10 mouse cellular contexts compared by ENCODE assay signal in the genomic region with DNA sequence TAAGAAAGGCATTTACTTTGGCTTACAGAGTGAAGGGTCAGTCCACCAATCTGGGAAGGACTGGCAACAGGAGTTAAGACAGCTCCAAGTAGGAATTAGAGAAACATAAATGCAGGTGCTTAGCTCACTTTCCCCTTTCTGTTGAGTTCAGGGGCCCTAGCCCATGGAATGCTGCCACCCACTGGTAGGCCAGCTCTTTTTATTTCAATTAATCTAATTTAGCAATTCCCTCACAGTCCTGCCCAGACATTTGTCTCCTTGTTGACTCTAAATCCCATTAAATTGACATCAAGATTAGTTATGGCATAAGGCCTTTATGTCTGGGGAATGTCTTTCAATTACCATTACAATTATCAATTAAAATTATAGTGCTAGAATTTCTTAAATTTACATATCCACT.
DNase-seq lines count a peak whose midpoint lies in the region; ATAC-seq and TF ChIP-seq lines count a peak whose summit lies in the region.
"Had no signal": no experiment of that assay in that cellular context is flagged by ENCODE, and none has a peak within 500 bp of the region (broad histone marks: within the 10 kb centered on the region; RNA-seq: fewer than 3 reads in every experiment).

No protein-coding gene starts in this region.

- TF ChIP-seq EP300 in lung, postnatal 0 days (IDR thresholded peaks at IDR 0.05), result no peak

- peak; percentile 6 for DNase-seq in frontal cortex, postnatal 36 days (ENCODE audit: low spot score in 2 of 2)
- no peak for DNase-seq in lung, postnatal 0 days (ENCODE audit: low spot score)
- no peak for DNase-seq in lung, postnatal 25 days (ENCODE audit: low spot score)
- peak; percentile 37 for DNase-seq in brain, adult 2 months (ENCODE audit: low read depth, low spot score)
- peak; percentile 25 to 48 for DNase-seq in layer of hippocampus, postnatal 25 days (ENCODE audit: extremely low spot score in 1 of 2, low spot score in 1 of 2)
- DNase-seq in yolk sac, embryonic 10.5 days (ENCODE audit: low spot score), result no peak
- no peak for DNase-seq in thymus, postnatal 36 days

- no peaks in the 10 kb centered on the region for H3K36me3 ChIP-seq in lung, postnatal 0 days (ENCODE audit: insufficient read depth, low read length)
- H3K36me3 ChIP-seq: stomach, embryonic 15.5 days had no signal

- TF ChIP-seq CTCF in lung, postnatal 0 days (IDR thresholded peaks at IDR 0.05), result peak; percentile 3; the same call in 1 of the 2 replicates

- H3K4me1 ChIP-seq in lung, postnatal 0 days (ENCODE audit: insufficient read depth, low read depth, low read length), result no peaks in the 10 kb centered on the region
- H3K4me1 ChIP-seq: megakaryocyte, embryonic 14.5 days; stomach, embryonic 15.5 days had no signal

- H3K4me3 ChIP-seq in lung, postnatal 0 days (ENCODE audit: low read depth, low read length), result no peak overlapping the region
- H3K4me3 ChIP-seq: megakaryocyte, embryonic 14.5 days; stomach, embryonic 15.5 days had no signal

- no peak for ATAC-seq in frontal cortex, adult (ENCODE audit: low TSS enrichment)
- ATAC-seq in lung, postnatal 0 days, result no peak

- no peaks in the 10 kb centered on the region for H3K27me3 ChIP-seq in lung, postnatal 0 days (replicated peaks; ENCODE audit: insufficient read depth, low read length)
- H3K27me3 ChIP-seq: megakaryocyte, embryonic 14.5 days; stomach, embryonic 15.5 days had no signal

- H3K9ac ChIP-seq in lung, postnatal 0 days (replicated peaks; ENCODE audit: low read depth), result no peak overlapping the region
- H3K9ac ChIP-seq: stomach, embryonic 15.5 days had no signal

- no peak overlapping the region for H3K4me2 ChIP-seq in lung, postnatal 0 days (replicated peaks; ENCODE audit: low read depth, low read length)
- H3K4me2 ChIP-seq: stomach, embryonic 15.5 days had no signal

- H3K27ac ChIP-seq in lung, postnatal 0 days (ENCODE audit: low read length), result no peak overlapping the region
- H3K27ac ChIP-seq: stomach, embryonic 15.5 days had no signal

- H3K9me3 ChIP-seq in lung, postnatal 0 days (ENCODE audit: low read length), result no peaks in the 10 kb centered on the region
- H3K9me3 ChIP-seq: megakaryocyte, embryonic 14.5 days; stomach, embryonic 15.5 days had no signal

Comparison
In these comparisons a context has a peak if more than half of its experiments do, and no peak if none do; other contexts are left out.
1. DNase-seq: peak in frontal cortex, postnatal 36 days (2 of 2), brain, adult 2 months (single experiment) and layer of hippocampus, postnatal 25 days (2 of 2); none in lung, postnatal 0 days (single experiment), lung, postnatal 25 days (single experiment), yolk sac, embryonic 10.5 days (single experiment) and thymus, postnatal 36 days (0 of 2).